Mouse (Mus musculus) mouse trophoblast stem cell (cell line): ENCODE results near the gene Hist1h3g.
"Not testable (repeated sequence)": the region's sequence is repeated elsewhere in the genome, so short reads cannot be mapped to it uniquely, and the experiment has no call there.

Experiments
- in situ Hi-C, 2 experiments: fragments of 300-500 bp; cut with MseI, MboI; formaldehyde crosslinking; loops; 2 replicates in 1 of 2; 3 replicates in 1 of 2; pipeline ENCODE4 v1.15.1; 2025

Gene Hist1h3g

GRCm38 (mm10) chr13:23551931-23552914 lies 17.0 kb downstream of the Hist1h3g start:
- in situ Hi-C loops: no loop called here

GRCm38 (mm10) chr13:23552962-23553361 lies 17.7 kb downstream of the Hist1h3g start, which contains the start of gene Hist1h1d:
TSS of gene Hist1h1d (plus strand) at chr13:23553262.
- in situ Hi-C loops: no loop called here

GRCm38 (mm10) chr13:23554393-23554792 lies 19.2 kb downstream of the Hist1h3g start:
- in situ Hi-C loops: no loop called here

- in situ Hi-C loops: no loop called here
These were observed 20.0 kb downstream of the Hist1h3g start for GRCm38 (mm10) chr13:23554925-23555838.

- in situ Hi-C loops: no loop called here
These were observed 20.7 kb downstream of the Hist1h3g start for GRCm38 (mm10) chr13:23555839-23556416.

GRCm38 (mm10) chr13:23556906-23557305 lies 21.7 kb downstream of the Hist1h3g start:
- in situ Hi-C loops: no loop called here

- in situ Hi-C loops: not testable (repeated sequence)
These were observed 25.5 kb downstream of the Hist1h3g start for GRCm38 (mm10) chr13:23560699-23561098.

- in situ Hi-C loops: not testable (repeated sequence)
These were observed 26.3 kb downstream of the Hist1h3g start for GRCm38 (mm10) chr13:23561531-23561882.

- in situ Hi-C loops: not testable (repeated sequence)
These were observed 26.8 kb downstream of the Hist1h3g start, which contains the start of gene Hist1h3e for GRCm38 (mm10) chr13:23561883-23562659. TSS of gene Hist1h3e (minus strand) at chr13:23562369.

- in situ Hi-C loops: no loop called here
These were observed 27.7 kb downstream of the Hist1h3g start for GRCm38 (mm10) chr13:23562699-23563462.

GRCm38 (mm10) chr13:23564482-23564881 lies 29.3 kb downstream of the Hist1h3g start:
- in situ Hi-C loops: no loop called here

GRCm38 (mm10) chr13:23570261-23571021 lies 35.2 kb downstream of the Hist1h3g start:
- in situ Hi-C loops: not testable (repeated sequence)

GRCm38 (mm10) chr13:23571022-23571503 lies 35.8 kb downstream of the Hist1h3g start, which contains the start of the genes Hist1h2ae and Hist1h2bg:
TSS of gene Hist1h2ae (minus strand) at chr13:23571220.
TSS of gene Hist1h2bg (plus strand) at chr13:23571396.
- in situ Hi-C loops: no loop called here

- in situ Hi-C loops: not testable (repeated sequence)
These were observed 36.4 kb downstream of the Hist1h3g start for GRCm38 (mm10) chr13:23571504-23572217.

- in situ Hi-C loops: no loop called here
These were observed 37.2 kb downstream of the Hist1h3g start for GRCm38 (mm10) chr13:23572218-23573033.

- in situ Hi-C loops: not testable (repeated sequence)
These were observed 38.0 kb downstream of the Hist1h3g start for GRCm38 (mm10) chr13:23573034-23573897.
